Mouse (Mus musculus): ENCODE data around the gene Meox1.

DNA sequence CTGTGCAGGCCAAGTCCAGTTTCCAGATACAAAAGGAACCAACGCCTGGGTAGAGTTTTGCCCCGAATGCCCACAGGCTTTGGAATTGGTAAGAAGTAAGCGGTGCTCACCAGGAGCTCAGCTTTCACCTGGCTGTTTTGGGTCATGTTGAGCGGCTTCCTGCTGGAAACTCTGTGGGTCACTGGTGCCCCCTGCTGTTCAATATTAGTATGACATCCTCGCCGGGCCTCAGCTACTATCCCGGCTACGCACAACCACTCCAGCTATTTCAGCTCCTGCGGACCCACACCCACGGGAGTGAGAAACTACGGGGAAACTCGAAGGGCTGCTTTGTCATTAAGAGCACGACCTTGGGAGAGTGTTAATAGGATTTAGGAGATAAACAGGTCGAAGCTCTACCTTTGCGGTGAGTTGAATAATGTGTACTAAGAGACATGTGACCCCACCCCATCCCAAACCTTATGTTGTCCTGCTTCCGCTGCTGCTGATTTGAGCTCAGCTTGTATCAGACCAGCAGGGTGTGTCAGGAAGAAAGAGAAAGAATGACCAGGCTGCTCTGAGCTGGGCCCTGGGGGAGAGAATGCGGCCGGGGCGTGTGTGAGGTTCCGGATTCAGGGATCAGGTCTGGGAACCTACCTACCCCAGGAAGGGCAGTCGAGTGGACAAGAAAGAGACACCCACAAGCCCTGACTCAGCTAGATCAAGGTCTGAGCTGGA, 16.2 kb upstream of the Meox1 start:
- TF ChIP-seq CTCF (IDR thresholded peaks at IDR 0.05; ENCODE audit: borderline replicate concordance, insufficient read depth, low read depth, low read length) (peak; percentile 91), POLR2A (IDR thresholded peaks at IDR 0.05; ENCODE audit: borderline replicate concordance, insufficient read depth, low read length) (no peak)
